Mouse (Mus musculus) kidney, embryonic 15.5 days (tissue): ENCODE data around the gene Zfp36l1. TPM values are rescaled to one million over a fixed set of nuclear protein-coding genes. Genes with fewer than 3 reads are reported as not detected.
A peak's percentile ranks its signal among the peaks of the same experiment; 100 is the strongest.

ENCODE experiments used
- ATAC-seq: fragments of 200-750 bp; cut with Nextera tagmentation; replicated peaks from 2 replicates; pipeline ENCODE4 v1.8.0; 2017; ENCODE audit warnings: moderate TSS enrichment; ENCODE audit not compliant: low FRiP score
- H3K27ac ChIP-seq: fragments of 300-500 bp; sonication (generic); 2 replicates; pipeline ENCODE4 v1.5.1; 2015; ENCODE audit warnings: mild to moderate bottlenecking, inconsistent platforms
- H3K27me3 ChIP-seq: fragments of 300-500 bp; sonication (generic); 2 replicates; pipeline ENCODE4 v1.6.1; 2015; ENCODE audit warnings: inconsistent platforms
- H3K36me3 ChIP-seq: fragments of 300-500 bp; sonication (generic); 2 replicates; pipeline ENCODE4 v1.6.1; 2015; ENCODE audit warnings: inconsistent platforms
- H3K4me1 ChIP-seq: fragments of 300-500 bp; sonication (generic); 2 replicates; pipeline ENCODE4 v1.6.1; 2015; ENCODE audit warnings: inconsistent platforms
- H3K4me2 ChIP-seq: fragments of 300-500 bp; sonication (generic); 2 replicates; pipeline ENCODE4 v1.6.1; 2015; ENCODE audit warnings: moderate library complexity, mild to moderate bottlenecking, inconsistent platforms
- H3K4me3 ChIP-seq: fragments of 300-500 bp; sonication (generic); replicated peaks from 2 replicates; pipeline ENCODE4 v1.5.1; 2015; ENCODE audit warnings: mild to moderate bottlenecking, inconsistent platforms
- H3K9ac ChIP-seq: fragments of 300-500 bp; sonication (generic); 2 replicates; pipeline ENCODE4 v1.6.1; 2015; ENCODE audit warnings: mild to moderate bottlenecking, inconsistent platforms
- H3K9me3 ChIP-seq: fragments of 300-500 bp; sonication (generic); replicated peaks from 2 replicates; pipeline ENCODE4 v1.6.1; 2016; ENCODE audit warnings: inconsistent platforms
- WGBS: fragments of 180-500 bp; shearing (Covaris S2); methylation state at CpG from one replicate; pipeline ENCODE4 v1.1.7; 2015; ENCODE audit warnings: mixed read lengths; 5-methylcytosine and 5-hydroxymethylcytosine counted together
- polyA plus RNA-seq: library from polyadenylated mRNA; unstranded; fragments of >200 nt; fragmentation: Nextera tagmentation; extraction: Ambion mirVana; gene quantifications from 2 replicates; pipeline ENCODE4 v1.2.1, GENCODE M21; 2015

The Zfp36l1 gene
- polyA plus RNA-seq: 136 and 154 TPM in 2 replicates

DNA sequence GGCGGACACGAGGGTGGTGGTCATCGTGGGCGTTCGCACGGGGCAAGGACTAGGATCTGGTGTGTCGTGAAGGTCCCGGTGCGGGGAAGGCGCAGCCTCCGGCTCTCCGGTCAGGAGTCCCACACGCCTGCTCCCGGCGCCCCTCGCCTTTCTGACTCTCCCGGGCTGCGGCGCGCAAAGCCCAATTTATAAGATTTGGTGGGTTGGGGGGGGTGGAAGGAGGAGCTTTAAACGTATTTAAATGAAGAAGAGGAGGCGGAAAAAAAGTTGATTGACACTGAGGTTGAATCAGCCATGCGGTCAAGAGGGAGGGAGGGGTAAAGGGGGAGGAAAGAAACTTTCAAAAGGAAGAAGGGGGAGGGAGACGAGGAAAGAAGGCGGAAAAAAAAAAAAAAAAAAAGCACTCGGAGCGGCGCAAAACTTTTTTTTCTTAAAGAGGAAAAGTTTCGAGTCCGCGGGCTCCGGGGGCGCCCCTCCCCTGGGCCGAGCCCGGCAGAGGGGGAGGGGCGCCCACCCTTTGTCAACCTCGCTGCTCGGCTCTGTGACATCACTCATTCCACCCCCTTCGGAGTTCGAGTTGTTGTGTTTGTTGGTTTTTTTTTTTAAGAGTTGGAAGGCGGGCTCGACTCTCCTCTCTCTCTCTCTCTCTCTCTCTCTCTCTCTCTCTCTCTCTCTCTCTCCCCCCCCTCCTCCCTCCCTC is at the start of gene Zfp36l1:
Zfp36l1 (minus strand) TSS at position 162 of the 700 bp plus-strand sequence.
- WGBS: under 1% methylated on average over 41 of the region's 42 CpGs
- Histone ChIP-seq H3K4me1 (peaks cover 41% of the 10 kb centered on the region), H3K9ac (peak within 1 kb of the TSS; percentile 97), H3K27me3 (no peaks in the 10 kb centered on the region), H3K4me2 (peak within 1 kb of the TSS; percentile 84), H3K27ac (peak within 1 kb of the TSS; percentile 99), H3K36me3 (peaks cover 20% of the 10 kb centered on the region), H3K9me3 (no peaks in the 10 kb centered on the region), H3K4me3 (peak within 1 kb of the TSS; percentile 84)
- peak; percentile 73 for ATAC-seq

DNA sequence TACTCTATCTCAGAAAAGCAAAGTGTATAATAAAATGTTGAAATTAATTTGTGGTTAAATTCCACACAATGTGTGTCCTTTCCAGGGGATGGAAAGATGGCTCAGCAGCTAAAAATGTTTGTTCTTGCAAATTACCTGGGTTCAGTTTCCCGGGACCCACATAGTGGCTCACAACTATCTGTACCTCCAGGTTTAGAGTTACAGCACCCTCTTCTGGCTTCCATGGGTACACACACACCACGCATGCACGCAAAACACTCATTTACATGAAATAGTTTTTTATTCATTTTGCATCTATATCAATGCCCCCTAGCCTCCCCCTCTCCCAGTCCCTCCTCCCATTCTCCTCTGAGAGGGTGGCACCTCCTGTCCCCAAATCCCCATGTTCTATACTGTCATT is 49.6 kb upstream of the Zfp36l1 start:
- H3K9ac ChIP-seq: no peak overlapping the region
- no peak for ATAC-seq
- WGBS: 81% methylated on average over 3 of the region's 3 CpGs
- H3K27ac ChIP-seq: no peak overlapping the region
- peaks cover 25% of the 10 kb centered on the region for H3K36me3 ChIP-seq
- no peaks in the 10 kb centered on the region for H3K4me1 ChIP-seq
- no peak overlapping the region for H3K4me3 ChIP-seq
- no peak overlapping the region for H3K4me2 ChIP-seq
- H3K9me3 ChIP-seq: no peaks in the 10 kb centered on the region
- no peaks in the 10 kb centered on the region for H3K27me3 ChIP-seq

DNA sequence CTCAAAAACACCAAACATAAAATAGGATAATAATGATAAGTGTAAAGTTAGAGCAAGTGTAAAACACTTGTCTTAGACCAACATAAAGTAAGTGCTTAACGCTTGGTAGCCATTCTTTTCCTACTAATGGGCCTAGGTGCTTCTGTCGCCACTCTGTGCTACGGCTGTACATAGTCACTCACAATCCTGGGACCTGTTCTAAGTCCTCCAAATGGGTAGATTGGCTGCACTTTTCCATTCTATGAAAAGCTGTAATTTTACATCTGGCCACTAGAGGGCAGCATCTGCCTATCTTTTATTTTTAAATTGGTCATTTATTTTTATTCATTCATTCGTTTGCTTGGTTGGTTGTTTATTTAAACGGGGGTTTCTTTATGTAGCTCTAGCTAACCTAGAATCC is 44.9 kb upstream of the Zfp36l1 start:
- 6% methylated on average over 5 of the region's 5 CpGs for WGBS
- no peak overlapping the region for H3K27ac ChIP-seq
- H3K27me3 ChIP-seq: no peaks in the 10 kb centered on the region
- no peaks in the 10 kb centered on the region for H3K4me1 ChIP-seq
- no peaks in the 10 kb centered on the region for H3K36me3 ChIP-seq
- no peak for ATAC-seq
- no peak overlapping the region for H3K9ac ChIP-seq
- peak overlapping the region; percentile 37; the same call in 1 of the 2 replicates for H3K4me2 ChIP-seq
- H3K4me3 ChIP-seq: no peak overlapping the region
- no peaks in the 10 kb centered on the region for H3K9me3 ChIP-seq

DNA sequence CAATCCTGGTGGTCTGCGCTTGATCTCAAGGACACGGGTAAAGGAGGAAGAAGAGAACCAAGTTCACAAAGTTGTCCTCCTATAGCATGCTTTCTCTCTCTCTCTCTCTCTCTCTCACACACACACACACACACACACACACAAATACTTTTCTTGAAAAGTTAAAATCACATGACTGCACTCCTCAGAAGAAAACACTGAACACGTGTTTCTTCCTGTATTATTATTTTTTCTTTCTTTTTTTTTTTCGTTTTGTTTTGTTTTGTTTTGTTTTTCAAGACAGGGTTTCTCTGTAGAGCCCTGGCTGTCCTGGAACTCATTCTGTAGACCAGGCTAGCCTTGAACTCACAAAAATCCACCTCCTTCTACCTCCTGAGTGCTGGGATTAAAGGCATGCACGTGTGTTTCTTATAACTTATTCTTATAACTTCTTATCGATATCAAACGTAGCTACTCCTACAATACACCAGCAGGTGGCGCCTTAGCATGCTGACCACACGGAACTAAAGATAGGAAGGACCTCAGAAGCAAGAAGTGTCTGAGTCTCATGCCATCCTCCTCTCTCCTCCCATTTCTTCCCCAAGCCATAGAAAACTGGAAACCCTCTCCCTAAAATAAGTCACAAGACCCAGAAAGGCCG is 41.0 kb upstream of the Zfp36l1 start:
- 41% methylated on average over 10 of the region's 10 CpGs for WGBS
- no peak for ATAC-seq
- Histone ChIP-seq H3K9me3 (no peaks in the 10 kb centered on the region), H3K27me3 (no peaks in the 10 kb centered on the region), H3K9ac (no peak overlapping the region), H3K4me1 (peaks cover 4% of the 10 kb centered on the region), H3K4me2 (0 out of 2 replicates have a peak overlapping the region, but pooled peaks have one; percentile 18), H3K36me3 (no peaks in the 10 kb centered on the region), H3K4me3 (no peak overlapping the region), H3K27ac (no peak overlapping the region)

DNA sequence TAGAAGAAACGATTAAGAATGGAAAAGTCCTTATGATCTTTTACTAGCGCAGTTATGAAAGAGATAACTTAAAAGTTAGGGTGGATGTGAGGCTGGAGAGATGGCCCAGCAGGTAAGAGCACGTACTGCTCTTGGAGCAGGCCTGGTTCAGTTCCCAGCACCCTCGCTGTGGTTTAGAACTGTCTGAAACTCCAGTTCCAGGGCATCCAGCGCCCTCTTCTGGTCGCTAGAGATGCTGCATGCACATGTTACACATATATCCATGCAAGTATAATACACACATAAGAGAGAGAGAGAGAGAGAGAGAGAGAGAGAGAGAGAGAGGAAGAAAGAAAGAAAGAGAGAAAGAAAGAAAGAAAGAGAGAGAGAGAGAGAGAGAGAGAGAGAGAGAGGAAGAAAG is 40.3 kb upstream of the Zfp36l1 start:
- Histone ChIP-seq H3K9me3 (no peaks in the 10 kb centered on the region), H3K4me3 (no peak overlapping the region), H3K4me1 (peaks cover 4% of the 10 kb centered on the region), H3K27me3 (no peaks in the 10 kb centered on the region), H3K36me3 (no peaks in the 10 kb centered on the region), H3K27ac (no peak overlapping the region), H3K9ac (no peak overlapping the region), H3K4me2 (no peak overlapping the region)
- ATAC-seq: no peak
- WGBS: 81% methylated on average over 6 of the region's 6 CpGs

DNA sequence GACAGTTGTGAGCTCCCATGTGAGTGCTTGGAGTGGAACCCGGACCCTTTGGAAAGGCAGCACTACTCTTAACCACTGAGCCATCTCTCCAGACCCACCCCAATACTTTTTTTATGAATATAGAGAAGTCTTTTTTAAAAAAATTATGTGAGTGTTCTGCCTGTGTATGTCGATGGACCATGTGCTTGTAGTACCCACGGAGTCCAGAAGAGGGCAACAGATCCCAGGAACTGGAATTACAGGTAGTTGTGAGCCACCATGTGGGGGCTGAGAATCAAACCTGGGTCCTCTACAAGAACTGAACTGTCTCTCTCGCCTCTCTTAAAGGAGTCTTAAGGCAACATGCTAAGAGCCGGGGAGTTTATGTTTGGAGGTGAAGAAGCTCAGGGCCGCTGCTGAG is 39.0 kb upstream of the Zfp36l1 start:
- Histone ChIP-seq H3K4me3 (no peak overlapping the region), H3K9ac (no peak overlapping the region), H3K4me1 (peaks cover 10% of the 10 kb centered on the region), H3K4me2 (no peak overlapping the region), H3K27me3 (no peaks in the 10 kb centered on the region), H3K36me3 (no peaks in the 10 kb centered on the region), H3K27ac (no peak overlapping the region), H3K9me3 (no peaks in the 10 kb centered on the region)
- 90% methylated on average over 6 of the region's 6 CpGs for WGBS
- no peak for ATAC-seq

DNA sequence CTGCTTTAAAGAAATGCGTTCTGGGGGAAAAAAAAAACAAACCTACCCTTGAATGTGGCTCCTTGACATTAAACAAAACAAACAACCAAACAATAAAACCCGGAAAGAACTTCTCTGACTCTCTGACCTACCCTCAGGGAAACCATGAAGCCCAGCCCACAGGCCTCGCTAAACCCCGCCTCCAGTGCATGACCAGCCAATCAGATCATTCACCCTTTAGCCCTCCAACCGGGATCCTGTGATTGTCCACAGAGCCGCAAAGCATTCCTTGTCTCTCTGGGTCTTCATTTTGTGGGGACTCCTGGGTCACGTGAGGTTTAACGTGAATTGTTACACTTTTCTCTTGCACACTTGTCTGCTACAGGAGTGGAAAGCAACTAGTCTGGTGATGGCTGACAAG is 37.8 kb upstream of the Zfp36l1 start:
- Histone ChIP-seq H3K27me3 (no peaks in the 10 kb centered on the region), H3K4me1 (peaks cover 19% of the 10 kb centered on the region), H3K36me3 (no peaks in the 10 kb centered on the region), H3K27ac (no peak overlapping the region), H3K4me2 (0 out of 2 replicates have a peak overlapping the region, but pooled peaks have one; percentile 8), H3K4me3 (no peak overlapping the region), H3K9ac (no peak overlapping the region), H3K9me3 (no peaks in the 10 kb centered on the region)
- ATAC-seq: no peak
- WGBS: 32% methylated on average over 8 of the region's 8 CpGs

DNA sequence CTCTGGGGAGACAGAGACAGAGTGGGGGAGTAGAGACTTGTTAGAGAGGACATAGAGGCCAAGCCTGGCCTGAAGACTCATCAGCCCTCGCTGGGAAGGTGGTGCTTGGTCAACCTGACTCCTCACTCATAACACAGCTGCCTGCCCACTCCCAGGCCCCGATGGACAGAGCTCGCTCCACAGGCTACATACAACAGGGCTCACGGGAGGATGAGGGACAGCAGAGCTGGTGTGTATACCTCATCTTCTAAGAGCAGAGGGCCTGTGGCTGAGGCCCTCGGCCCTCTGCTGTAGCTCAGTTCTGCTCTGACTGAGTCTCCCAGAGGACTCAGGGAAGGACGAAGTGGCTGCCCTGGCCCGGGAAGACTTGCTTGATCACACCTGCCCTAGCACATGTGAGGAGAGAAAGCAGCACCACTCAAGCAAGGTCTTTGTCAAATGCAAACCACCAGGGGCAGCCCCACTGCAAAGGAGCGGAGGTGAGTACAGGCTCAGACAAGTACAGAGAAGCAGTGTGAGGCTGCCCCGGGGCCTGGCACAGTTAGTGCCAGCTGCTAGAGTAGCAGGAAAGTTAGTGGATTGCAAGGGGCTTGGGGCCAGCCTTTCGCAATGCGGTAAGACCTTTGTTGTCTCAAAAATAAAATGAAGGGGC is 34.9 kb upstream of the Zfp36l1 start:
- Histone ChIP-seq H3K27ac (peak overlapping the region; percentile 42; the same call in 1 of the 2 replicates), H3K9ac (no peak overlapping the region), H3K4me1 (peaks cover 23% of the 10 kb centered on the region), H3K4me3 (no peak overlapping the region), H3K27me3 (no peaks in the 10 kb centered on the region), H3K36me3 (no peaks in the 10 kb centered on the region), H3K9me3 (no peaks in the 10 kb centered on the region), H3K4me2 (no peak overlapping the region)
- no peak for ATAC-seq
- WGBS: 86% methylated on average over 11 of the region's 11 CpGs

DNA sequence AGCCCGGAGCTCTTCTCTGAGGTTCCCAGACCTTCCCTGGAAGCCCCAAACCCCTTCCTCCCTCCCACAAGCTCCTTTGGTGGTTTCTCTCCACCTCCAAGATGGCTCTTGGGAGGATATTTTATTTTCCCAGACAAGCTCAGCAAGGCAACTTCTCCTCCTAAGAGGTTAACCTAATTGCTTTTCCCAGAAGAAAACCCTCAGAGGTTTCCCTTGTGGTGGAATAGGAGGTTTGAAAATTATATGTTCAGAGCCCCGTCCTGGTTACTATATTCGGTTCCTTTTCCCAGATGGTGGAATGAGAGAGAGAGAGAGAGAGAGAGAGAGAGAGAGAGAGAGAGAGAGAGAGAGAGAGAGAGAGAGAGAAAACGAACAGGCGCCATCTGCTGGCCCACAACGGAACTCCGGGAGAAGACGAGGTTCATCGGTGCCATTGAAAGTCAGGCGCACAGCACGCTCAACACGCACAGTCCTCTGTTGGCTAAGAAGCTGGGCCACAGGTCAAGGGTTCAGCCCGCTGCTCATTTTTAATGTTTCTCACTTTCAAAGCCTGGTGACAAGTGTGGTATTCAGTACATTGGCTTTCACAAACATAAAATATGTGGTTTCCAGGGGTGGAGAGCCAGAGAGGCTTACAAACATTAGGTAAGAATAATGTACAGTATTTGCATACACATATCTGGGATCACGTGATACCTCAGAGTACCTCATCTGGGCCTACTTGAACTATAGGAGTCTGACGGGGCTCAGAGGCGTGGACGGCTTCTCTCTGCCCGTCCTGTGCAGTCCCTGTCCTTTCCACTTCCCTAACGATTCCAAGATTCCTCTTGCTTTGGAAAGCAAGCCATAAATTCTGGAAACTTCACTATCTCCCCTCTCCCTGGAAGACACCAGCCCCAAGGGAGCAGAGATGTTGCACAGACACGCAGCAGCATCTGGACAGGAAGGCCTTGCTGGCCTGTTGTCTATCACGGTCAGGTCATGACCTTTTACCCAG is 33.7 kb upstream of the Zfp36l1 start:
- WGBS: 38% methylated on average over 21 of the region's 21 CpGs
- H3K4me3 ChIP-seq: no peak overlapping the region
- ATAC-seq: peak; percentile 43; the same call in 1 of the 2 replicates
- H3K9me3 ChIP-seq: no peaks in the 10 kb centered on the region
- no peak overlapping the region for H3K9ac ChIP-seq
- H3K27me3 ChIP-seq: no peaks in the 10 kb centered on the region
- H3K36me3 ChIP-seq: no peaks in the 10 kb centered on the region
- peak overlapping the region; percentile 73 for H3K27ac ChIP-seq
- H3K4me1 ChIP-seq: peaks cover 25% of the 10 kb centered on the region
- H3K4me2 ChIP-seq: no peak overlapping the region

DNA sequence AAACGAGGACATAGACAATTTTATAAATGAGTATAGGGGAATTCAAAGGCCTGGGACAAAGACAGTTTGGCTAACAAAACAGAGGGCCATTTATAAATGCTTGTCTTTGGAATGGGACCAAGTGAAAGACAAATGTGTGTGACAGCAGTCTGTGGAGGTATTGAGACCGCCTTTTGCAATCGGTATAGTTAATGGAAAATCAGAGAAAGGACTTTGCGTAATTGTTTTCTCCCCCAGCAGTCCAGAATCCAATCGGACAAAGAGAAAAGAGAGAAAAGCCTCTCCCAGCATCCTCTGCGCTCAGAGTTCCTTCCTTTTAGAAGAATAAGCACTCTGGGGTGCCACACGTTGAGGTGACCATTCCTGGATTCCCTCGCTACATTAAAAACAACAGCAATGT is 32.6 kb upstream of the Zfp36l1 start:
- WGBS: 80% methylated on average over 8 of the region's 8 CpGs
- no peak for ATAC-seq

DNA sequence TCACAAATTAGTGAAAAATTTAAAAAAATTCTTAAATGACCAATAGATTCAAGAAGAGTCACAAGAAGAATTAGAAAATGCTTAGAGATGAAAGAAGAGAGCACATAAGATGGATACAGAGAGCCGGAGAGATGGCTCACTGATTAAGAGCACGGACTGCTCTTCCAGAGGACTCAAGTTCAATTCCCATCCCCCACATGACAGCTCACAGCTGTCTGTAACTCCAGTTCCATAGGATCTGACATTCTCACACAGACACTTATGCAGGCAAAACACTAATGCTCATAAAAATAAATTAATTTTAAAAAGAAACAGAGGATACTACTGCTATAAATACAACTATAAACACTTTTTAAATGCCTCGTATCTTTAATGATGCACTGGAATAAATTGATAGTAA is 32.0 kb upstream of the Zfp36l1 start:
- H3K27ac ChIP-seq: no peak overlapping the region
- no peak overlapping the region for H3K9ac ChIP-seq
- peaks cover 21% of the 10 kb centered on the region for H3K4me1 ChIP-seq
- H3K9me3 ChIP-seq: no peaks in the 10 kb centered on the region
- no peak overlapping the region for H3K4me3 ChIP-seq
- WGBS: 39% methylated on average over 3 of the region's 3 CpGs
- H3K4me2 ChIP-seq: no peak overlapping the region
- H3K27me3 ChIP-seq: no peaks in the 10 kb centered on the region
- H3K36me3 ChIP-seq: no peaks in the 10 kb centered on the region
- no peak for ATAC-seq

More for the DNA sequence above, 32.6 kb upstream of the Zfp36l1 start:
- Histone ChIP-seq H3K4me3 (no peak overlapping the region), H3K9ac (no peak overlapping the region), H3K27ac (0 out of 2 replicates have a peak overlapping the region, but pooled peaks have one; percentile 65), H3K9me3 (no peaks in the 10 kb centered on the region), H3K4me2 (no peak overlapping the region), H3K4me1 (peaks cover 22% of the 10 kb centered on the region), H3K27me3 (no peaks in the 10 kb centered on the region), H3K36me3 (no peaks in the 10 kb centered on the region)
